Mouse (Mus musculus) kidney, adult 2 months (tissue): ENCODE results near the gene Hormad1.

Experiments used
- CTCF ChIP-seq: fragments of 200-500 bp; conservative IDR thresholded peaks from 2 replicates; pipeline ENCODE4 v1.5.1; 2011; ENCODE audit warnings: low read depth, mild to moderate bottlenecking, control low read depth, low read length, moderate library complexity, mixed read lengths; ENCODE audit not compliant: insufficient read depth, insufficient read length
- POLR2A ChIP-seq: fragments of 200-500 bp; IDR thresholded peaks from one replicate; pipeline ENCODE4 v1.6.1; 2011; ENCODE audit warnings: low read depth, low read length, control low read depth

GRCm38 (mm10) chr3:95609195-95609594, 49.7 kb downstream of the Hormad1 start:
- no peak for TF ChIP-seq CTCF
- TF ChIP-seq POLR2A: no peak
